Mouse (Mus musculus): ENCODE data around the gene Cldn7.
"Not testable (repeated sequence)": the region's sequence is repeated elsewhere in the genome, so short reads cannot be mapped to it uniquely, and the experiment has no call there.

Gene Cldn7

GRCm38 (mm10) chr11:69964650-69965270 lies at the start of gene Cldn7:
Gene Cldn7 (plus strand): TSS chr11:69964779.
- no peak for DNase-seq

GRCm38 (mm10) chr11:69914917-69915430 lies 49.6 kb upstream of the Cldn7 start:
- no peak for DNase-seq

- DNase-seq, result no peak
Measured at GRCm38 (mm10) chr11:69915667-69916627, 48.6 kb upstream of the Cldn7 start.

GRCm38 (mm10) chr11:69916652-69917378 lies 47.8 kb upstream of the Cldn7 start:
- DNase-seq, result not testable (repeated sequence)

GRCm38 (mm10) chr11:69917379-69917948 lies 47.1 kb upstream of the Cldn7 start:
- DNase-seq, result no peak

GRCm38 (mm10) chr11:69918118-69918517 lies 46.5 kb upstream of the Cldn7 start:
- no peak for DNase-seq

- no peak for DNase-seq
Measured at GRCm38 (mm10) chr11:69919053-69919452, 45.5 kb upstream of the Cldn7 start.

- peak; percentile 92 for DNase-seq
Measured at GRCm38 (mm10) chr11:69919661-69920265, 44.8 kb upstream of the Cldn7 start.

GRCm38 (mm10) chr11:69920266-69921031 lies 44.1 kb upstream of the Cldn7 start:
- DNase-seq, result no peak

- peak; percentile 100 for DNase-seq
Measured at GRCm38 (mm10) chr11:69921114-69922011, 43.2 kb upstream of the Cldn7 start, which contains the start of gene Eif5a. Gene Eif5a (minus strand): TSS chr11:69921958.

- no peak for DNase-seq
Measured at GRCm38 (mm10) chr11:69922012-69922756, 42.4 kb upstream of the Cldn7 start.

GRCm38 (mm10) chr11:69922796-69923195 lies 41.8 kb upstream of the Cldn7 start:
- DNase-seq, result no peak

- no peak for DNase-seq
Measured at GRCm38 (mm10) chr11:69927501-69927900, 37.1 kb upstream of the Cldn7 start.

GRCm38 (mm10) chr11:69929712-69930111 lies 34.9 kb upstream of the Cldn7 start:
- no peak for DNase-seq

- DNase-seq, result not testable (repeated sequence)
Measured at GRCm38 (mm10) chr11:69930176-69930575, 34.4 kb upstream of the Cldn7 start.

- no peak for DNase-seq
Measured at GRCm38 (mm10) chr11:69930967-69931537, 33.5 kb upstream of the Cldn7 start.

- no peak for DNase-seq
Measured at GRCm38 (mm10) chr11:69931769-69932168, 32.8 kb upstream of the Cldn7 start.

- DNase-seq, result no peak
Measured at GRCm38 (mm10) chr11:69932254-69932653, 32.3 kb upstream of the Cldn7 start.

- no peak for DNase-seq
Measured at GRCm38 (mm10) chr11:69933066-69933465, 31.5 kb upstream of the Cldn7 start.
